Mouse (Mus musculus) midbrain, embryonic 14.5 days (tissue): ENCODE results near the gene Col4a2. TPM values are rescaled to one million over a fixed set of nuclear protein-coding genes. Genes with fewer than 3 reads are reported as not detected.

Source experiments
- ATAC-seq: fragments of 200-750 bp; cut with Nextera tagmentation; 2 replicates; pipeline ENCODE4 v1.8.0; 2017; ENCODE audit warnings: moderate number of reproducible peaks, moderate library complexity; ENCODE audit not compliant: low FRiP score, low TSS enrichment
- DNase-seq: peaks from one replicate; pipeline ENCODE4 v3.0.0-alpha.2; 2015
- H3K27ac ChIP-seq: fragments of 300-500 bp; sonication (generic); replicated peaks from 2 replicates; pipeline ENCODE4 v1.5.1; 2014; ENCODE audit warnings: mild to moderate bottlenecking, low read depth, low read length, moderate library complexity
- H3K27me3 ChIP-seq: fragments of 300-500 bp; sonication (generic); 2 replicates; pipeline ENCODE4 v1.6.1; 2014; ENCODE audit warnings: low read length, control low read depth, mixed read lengths; ENCODE audit not compliant: control insufficient read depth, insufficient read depth
- H3K36me3 ChIP-seq: fragments of 300-500 bp; sonication (generic); 2 replicates; pipeline ENCODE4 v1.6.1; 2014; ENCODE audit warnings: low read length, control low read depth; ENCODE audit not compliant: control insufficient read depth, insufficient read depth
- H3K4me1 ChIP-seq: fragments of 300-500 bp; sonication (generic); 2 replicates; pipeline ENCODE4 v1.6.1; 2014; ENCODE audit warnings: mild to moderate bottlenecking, antibody characterized with exemption, low read length, control low read depth; ENCODE audit not compliant: control insufficient read depth, insufficient read depth
- H3K4me2 ChIP-seq: fragments of 300-500 bp; sonication (generic); 2 replicates; pipeline ENCODE4 v1.6.1; 2014; ENCODE audit warnings: mild to moderate bottlenecking, low read length, moderate library complexity
- H3K4me3 ChIP-seq: fragments of 300-500 bp; sonication (generic); replicated peaks from 2 replicates; pipeline ENCODE4 v1.5.1; 2014; ENCODE audit warnings: low read depth, low read length
- H3K9ac ChIP-seq: fragments of 300-500 bp; sonication (generic); replicated peaks from 2 replicates; pipeline ENCODE4 v1.6.1; 2014; ENCODE audit warnings: mild to moderate bottlenecking, low read length, moderate library complexity
- H3K9me3 ChIP-seq: fragments of 300-500 bp; sonication (generic); 2 replicates; pipeline ENCODE4 v1.6.1; 2016; ENCODE audit warnings: low read length, control low read depth, mixed read lengths; ENCODE audit not compliant: control insufficient read depth
- whole genome bisulfite sequencing: fragments of 180-500 bp; shearing (Covaris S2); extraction: QIAGEN DNeasy Blood & Tissue Kit; methylation state at CpG from one replicate; pipeline ENCODE4 v1.1.7; 2014; 5-methylcytosine and 5-hydroxymethylcytosine counted together
- polyA plus RNA-seq: library from polyadenylated mRNA; unstranded; fragments of >200 nt; fragmentation: Nextera tagmentation; extraction: Ambion mirVana; gene quantifications from 2 replicates; pipeline ENCODE4 v1.2.1, GENCODE M21; 2014

Col4a2 gene
- polyA plus RNA-seq, result 15.0 and 40.7 TPM in 2 replicates

GRCm38 (mm10) chr8:11312349-11313175, at the start of gene Col4a2, which contains the start of gene Col4a1:
Col4a2 (plus strand) TSS chr8:11312805.
Col4a1 (minus strand) TSS chr8:11312826.
- Histone ChIP-seq H3K9ac (peak within 1 kb of the TSS; percentile 60), H3K4me2 (peak within 1 kb of the TSS; percentile 87), H3K27me3 (peaks cover 32% of the 10 kb centered on the region; the same call in 1 of the 2 replicates), H3K4me3 (peak within 1 kb of the TSS; percentile 51), H3K27ac (peak within 1 kb of the TSS; percentile 45), H3K36me3 (no peaks in the 10 kb centered on the region), H3K9me3 (no peaks in the 10 kb centered on the region), H3K4me1 (peaks cover 21% of the 10 kb centered on the region)
- ATAC-seq, result peak; percentile 47; the same call in 1 of the 2 replicates
- under 1% methylated on average over 86 of the region's 87 CpGs for WGBS
- DNase-seq, result peak; percentile 76

- WGBS, result 87% methylated on average over 6 of the region's 6 CpGs
- no peaks in the 10 kb centered on the region for H3K27me3 ChIP-seq
- H3K9ac ChIP-seq, result no peak overlapping the region
Observed at GRCm38 (mm10) chr8:11263848-11264247, 48.8 kb upstream of the Col4a2 start.

GRCm38 (mm10) chr8:11265971-11266370, 46.6 kb upstream of the Col4a2 start:
- Histone ChIP-seq H3K4me3 (no peak overlapping the region), H3K9me3 (no peaks in the 10 kb centered on the region), H3K27me3 (no peaks in the 10 kb centered on the region), H3K27ac (no peak overlapping the region), H3K4me2 (no peak overlapping the region), H3K9ac (no peak overlapping the region), H3K4me1 (no peaks in the 10 kb centered on the region), H3K36me3 (no peaks in the 10 kb centered on the region)
- WGBS, result 67% methylated on average over 3 of the region's 3 CpGs
- ATAC-seq, result no peak
- DNase-seq, result no peak

More at GRCm38 (mm10) chr8:11263848-11264247, 48.8 kb upstream of the Col4a2 start:
- Histone ChIP-seq H3K4me1 (no peaks in the 10 kb centered on the region), H3K27ac (no peak overlapping the region), H3K36me3 (no peaks in the 10 kb centered on the region), H3K4me2 (no peak overlapping the region), H3K4me3 (no peak overlapping the region), H3K9me3 (no peaks in the 10 kb centered on the region)
- ATAC-seq (no peak), DNase-seq (no peak)

- H3K4me2 ChIP-seq, result no peak overlapping the region
- H3K27ac ChIP-seq, result no peak overlapping the region
- no peaks in the 10 kb centered on the region for H3K9me3 ChIP-seq
- H3K4me1 ChIP-seq, result no peaks in the 10 kb centered on the region
- 83% methylated on average over 2 of the region's 2 CpGs for WGBS
- DNase-seq (no peak), ATAC-seq (no peak)
- no peak overlapping the region for H3K9ac ChIP-seq
- H3K36me3 ChIP-seq, result no peaks in the 10 kb centered on the region
- no peak overlapping the region for H3K4me3 ChIP-seq
- no peaks in the 10 kb centered on the region for H3K27me3 ChIP-seq
Observed at GRCm38 (mm10) chr8:11266471-11266870, 46.1 kb upstream of the Col4a2 start.

GRCm38 (mm10) chr8:11268753-11269152, 43.9 kb upstream of the Col4a2 start:
- H3K4me1 ChIP-seq, result no peaks in the 10 kb centered on the region
- no peak for DNase-seq
- H3K27ac ChIP-seq, result no peak overlapping the region
- H3K4me3 ChIP-seq, result no peak overlapping the region
- no peak overlapping the region for H3K4me2 ChIP-seq
- H3K36me3 ChIP-seq, result no peaks in the 10 kb centered on the region
- 88% methylated on average over 6 of the region's 6 CpGs for WGBS
- no peaks in the 10 kb centered on the region for H3K27me3 ChIP-seq
- H3K9ac ChIP-seq, result no peak overlapping the region
- ATAC-seq, result no peak
- H3K9me3 ChIP-seq, result no peaks in the 10 kb centered on the region

GRCm38 (mm10) chr8:11270826-11271225, 41.8 kb upstream of the Col4a2 start:
- DNase-seq (no peak), ATAC-seq (no peak)
- Histone ChIP-seq H3K36me3 (no peaks in the 10 kb centered on the region), H3K27ac (no peak overlapping the region), H3K27me3 (no peaks in the 10 kb centered on the region), H3K4me3 (no peak overlapping the region), H3K4me1 (no peaks in the 10 kb centered on the region), H3K4me2 (no peak overlapping the region), H3K9me3 (no peaks in the 10 kb centered on the region), H3K9ac (no peak overlapping the region)
- WGBS, result 80% methylated on average over 6 of the region's 6 CpGs

GRCm38 (mm10) chr8:11272205-11272604, 40.4 kb upstream of the Col4a2 start:
- no peak overlapping the region for H3K4me3 ChIP-seq
- 90% methylated on average over 6 of the region's 6 CpGs for WGBS
- H3K9me3 ChIP-seq, result no peaks in the 10 kb centered on the region

GRCm38 (mm10) chr8:11273506-11274158, 39.0 kb upstream of the Col4a2 start:
- no peaks in the 10 kb centered on the region for H3K4me1 ChIP-seq
- no peak overlapping the region for H3K4me2 ChIP-seq
- H3K27me3 ChIP-seq, result no peaks in the 10 kb centered on the region
- no peaks in the 10 kb centered on the region for H3K36me3 ChIP-seq
- no peaks in the 10 kb centered on the region for H3K9me3 ChIP-seq
- H3K4me3 ChIP-seq, result no peak overlapping the region
- no peak overlapping the region for H3K27ac ChIP-seq
- no peak for DNase-seq
- WGBS, result 91% methylated on average over 15 of the region's 15 CpGs
- no peak for ATAC-seq
- H3K9ac ChIP-seq, result no peak overlapping the region

More at GRCm38 (mm10) chr8:11272205-11272604, 40.4 kb upstream of the Col4a2 start:
- no peak for DNase-seq
- H3K9ac ChIP-seq, result no peak overlapping the region
- H3K4me1 ChIP-seq, result no peaks in the 10 kb centered on the region
- no peak for ATAC-seq
- no peak overlapping the region for H3K27ac ChIP-seq
- H3K27me3 ChIP-seq, result no peaks in the 10 kb centered on the region
- no peak overlapping the region for H3K4me2 ChIP-seq
- no peaks in the 10 kb centered on the region for H3K36me3 ChIP-seq
